Mouse (Mus musculus) neutrophil, adult 83 days (primary cell): Measurements from ENCODE around the gene Srsf4. TPM values are rescaled to one million over a fixed set of nuclear protein-coding genes. Genes with fewer than 3 reads are reported as not detected.

Experiments
- total RNA-seq, 2 experiments: library from RNA; stranded (reverse); gene quantifications; one replicate each; pipeline ENCODE4 v1.2.4; 2023

The Srsf4 gene
- 10 to 100 TPM; 76.3 to 79.2 TPM for total RNA-seq

GRCm38 (mm10) chr4:131873293-131874168 lies at the start of gene Srsf4:
Srsf4 (plus strand) TSS chr4:131873617.

GRCm38 (mm10) chr4:131837872-131838524 lies 35.4 kb upstream of the Srsf4 start, which contains the start of gene Ptpru:
Ptpru (minus strand) TSS chr4:131838288.

GRCm38 (mm10) chr4:131843290-131843743 lies 30.1 kb upstream of the Srsf4 start, which contains the start of gene Mecr:
Mecr (plus strand) TSS chr4:131843470.

GRCm38 (mm10) chr4:131921461-131922346 lies 48.3 kb downstream of the Srsf4 start, which contains the start of gene Tmem200b:
Tmem200b (plus strand) TSS chr4:131921771.

Other genes starting within 250 kb of the Srsf4 start
- gene Ptpru, start 35.3 kb upstream of the Srsf4 start, total RNA-seq, result 1 to 10 TPM; 3.1 to 4.1 TPM
- 10 to 100 TPM; 10.4 to 11.6 TPM for gene Mecr, start 30.1 kb upstream of the Srsf4 start, total RNA-seq
- gene Tmem200b, start 48.2 kb downstream of the Srsf4 start, total RNA-seq, result not detected
- gene Gm10300, start 201.1 kb downstream of the Srsf4 start, total RNA-seq, result under 1 TPM in 1 of 2 experiments, not detected in 1; 0.24 TPM
- gene Epb41, start 201.7 kb downstream of the Srsf4 start, total RNA-seq, result 10 to 100 TPM; 70.6 to 75.6 TPM